Mouse (Mus musculus) heart, postnatal 0 days (tissue): ENCODE measurements around the gene Ccdc51.

Source experiments
- CTCF ChIP-seq: IDR thresholded peaks from 2 replicates; pipeline ENCODE4 v1.5.1; 2016; ENCODE audit warnings: antibody characterized with exemption, control low read depth, low read depth
- EP300 ChIP-seq: IDR thresholded peaks from 2 replicates; pipeline ENCODE4 v1.6.1; 2016; ENCODE audit warnings: antibody characterized with exemption, low read depth

DNA sequence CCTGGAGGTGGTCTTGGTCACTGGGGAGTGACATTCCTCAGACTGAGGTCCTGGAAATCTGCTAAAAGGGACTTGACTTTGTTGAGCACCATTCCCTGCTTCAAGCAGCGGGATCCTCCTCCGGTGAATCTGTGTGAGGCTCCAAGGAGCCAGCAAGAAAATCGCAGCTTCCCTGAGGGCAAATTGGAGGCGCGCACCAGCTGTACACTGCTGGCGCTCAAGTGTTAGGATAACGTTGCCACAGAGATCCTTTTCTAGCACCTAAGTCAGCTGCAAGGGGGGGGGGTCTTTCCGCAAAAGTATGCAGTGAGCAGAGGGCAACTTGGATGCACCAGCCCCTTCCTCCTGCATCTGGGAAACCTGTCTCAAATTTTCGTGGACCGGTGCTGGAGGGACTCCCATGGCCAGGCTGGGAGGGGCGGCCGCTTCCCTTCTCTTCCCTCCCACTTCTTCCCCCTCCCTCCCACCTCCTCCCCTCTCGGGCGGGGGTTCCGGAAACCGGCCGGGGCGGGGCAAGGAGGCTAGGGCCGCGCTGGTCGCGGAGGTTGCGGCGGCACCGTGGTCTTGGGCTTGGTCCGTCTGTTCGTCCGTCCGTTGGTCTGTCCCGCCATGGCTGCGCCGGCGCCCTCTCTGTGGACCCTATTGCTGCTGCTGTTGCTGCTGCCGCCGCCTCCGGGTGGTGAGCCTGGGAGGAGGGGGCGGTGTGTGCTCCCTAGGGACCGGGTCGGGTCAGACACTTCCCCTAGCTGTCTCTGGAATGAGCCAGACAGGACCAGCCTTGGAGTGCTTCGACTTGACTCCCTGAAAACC is 44.0 kb upstream of the Ccdc51 start, which contains the start of gene Shisa5:
- TF ChIP-seq EP300 (peak; percentile 53; the same call in 1 of the 2 replicates), CTCF (no peak)
